Mouse (Mus musculus) E14TG2a.4 (cell line): ENCODE data around the gene Supt3.

Experiments used
- CTCF ChIP-seq: conservative IDR thresholded peaks from 2 replicates; pipeline ENCODE4 v1.5.1; 2014; ENCODE audit warnings: low read length
- NANOG ChIP-seq: IDR thresholded peaks from 2 replicates; pipeline ENCODE4 v1.6.1; 2014; ENCODE audit warnings: borderline replicate concordance, low read length, mixed read lengths
- POU5F1 ChIP-seq: IDR thresholded peaks from 2 replicates; pipeline ENCODE4 v1.6.1; 2014; ENCODE audit warnings: low read length, borderline replicate concordance

- TF ChIP-seq CTCF (no peak), POU5F1 (no peak), NANOG (no peak)
These were observed 324.1 kb downstream of the Supt3 start for GRCm38 (mm10) chr17:45101064-45101463.
